ENCODE assay signal across 7 mouse cellular contexts in genomic region chr3:156559826-156560471, GRCm38 (mm10). TPM values are rescaled to one million over a fixed set of nuclear protein-coding genes. Genes with fewer than 3 reads are reported as not detected.
A peak's percentile ranks its signal among the peaks of the same experiment; 100 is the strongest.
DNase-seq lines count a peak whose midpoint lies in the region; ATAC-seq lines count a peak whose summit lies in the region.

No protein-coding gene starts in this region.

- peak overlapping the region; percentile 90 for H3K4me2 ChIP-seq in forebrain, embryonic 14.5 days (ENCODE audit: low read length)
- H3K4me2 ChIP-seq in midbrain, embryonic 11.5 days: peak overlapping the region; percentile 60

- H3K27me3 ChIP-seq in forebrain, embryonic 14.5 days (replicated peaks; ENCODE audit: control insufficient read depth, insufficient read depth, low read length): no peaks in the 10 kb centered on the region
- H3K27me3 ChIP-seq in midbrain, embryonic 11.5 days (ENCODE audit: control insufficient read depth, insufficient read depth, low read length): no peaks in the 10 kb centered on the region; the same call in 1 of the 2 replicates

- H3K36me3 ChIP-seq in forebrain, embryonic 14.5 days (ENCODE audit: control insufficient read depth, insufficient read depth, low read length): no peaks in the 10 kb centered on the region
- no peaks in the 10 kb centered on the region for H3K36me3 ChIP-seq in midbrain, embryonic 11.5 days (ENCODE audit: control insufficient read depth, insufficient read depth, low read length)

- DNase-seq in ES-CJ7 (ENCODE audit: low read depth, low spot score) (peak; percentile 11), NIH3T3 (ENCODE audit: low read depth) (peak; percentile 9)
- peak; percentile 74 for DNase-seq in forebrain, embryonic 14.5 days (ENCODE audit: low spot score)
- DNase-seq in layer of hippocampus, adult 11-12 months (ENCODE audit: low spot score): peak; percentile 36
- DNase-seq in midbrain, embryonic 11.5 days (ENCODE audit: low spot score, missing footprints): peak; percentile 91
- DNase-seq in testis, postnatal 10 days (ENCODE audit: low spot score): peak; percentile 42

- WGBS in forebrain, embryonic 14.5 days: under 1% methylated on average over 19 of the region's 19 CpGs
- WGBS in midbrain, embryonic 11.5 days: 3% methylated on average over 19 of the region's 19 CpGs

- H3K4me1 ChIP-seq in forebrain, embryonic 14.5 days (ENCODE audit: control insufficient read depth, insufficient read depth, low read length): peaks cover 7% of the 10 kb centered on the region; the same call in 1 of the 2 replicates
- peaks cover 11% of the 10 kb centered on the region for H3K4me1 ChIP-seq in midbrain, embryonic 11.5 days (ENCODE audit: control insufficient read depth, insufficient read depth, low read length)

- ATAC-seq in forebrain, embryonic 14.5 days: peak; percentile 14
- ATAC-seq in midbrain, embryonic 11.5 days (ENCODE audit: low FRiP score): no peak
- no peak for ATAC-seq in erythroid progenitor cell, adult 5-6 weeks (replicated peaks; ENCODE audit: low FRiP score, poor library complexity, severe bottlenecking)

- H3K9me3 ChIP-seq in forebrain, embryonic 14.5 days (replicated peaks; ENCODE audit: control insufficient read depth, low read length): no peaks in the 10 kb centered on the region
- H3K9me3 ChIP-seq in midbrain, embryonic 11.5 days (ENCODE audit: control insufficient read depth, low read length): no peaks in the 10 kb centered on the region

- peak overlapping the region; percentile 68 for H3K4me3 ChIP-seq in forebrain, embryonic 14.5 days (ENCODE audit: low read depth, low read length)
- peak overlapping the region; percentile 47 for H3K4me3 ChIP-seq in midbrain, embryonic 11.5 days (ENCODE audit: low read depth, low read length)

- H3K9ac ChIP-seq in forebrain, embryonic 14.5 days (ENCODE audit: low read length): peak overlapping the region; percentile 69
- H3K9ac ChIP-seq in midbrain, embryonic 11.5 days (ENCODE audit: low read length): peak overlapping the region; percentile 64

- peak overlapping the region; percentile 96 for H3K27ac ChIP-seq in forebrain, embryonic 14.5 days (ENCODE audit: low read depth, low read length)
- peak overlapping the region; percentile 69; the same call in 1 of the 2 replicates for H3K27ac ChIP-seq in midbrain, embryonic 11.5 days (ENCODE audit: low read depth, low read length)

RNA-seq across cellular contexts. Expression of gene Negr1, which starts 1.6 kb away (rescaled TPM):
- 28.3 and 35.2 TPM in 2 replicates for polyA plus RNA-seq in forebrain, embryonic 14.5 days (2014; fragmentation: Nextera tagmentation; extraction: Ambion mirVana)
- 4.1 and 4.4 TPM in 2 replicates for polyA plus RNA-seq in midbrain, embryonic 11.5 days (2014; fragmentation: Nextera tagmentation; extraction: Ambion mirVana)
- total RNA-seq in erythroid progenitor cell, adult 5-6 weeks (2015; ENCODE audit: low replicate concordance): not detected in 2 replicates
- total RNA-seq in erythroid progenitor cell, adult 5-6 weeks (2017; ENCODE audit: low replicate concordance): 0.61 TPM in 1 of 2 replicates, not detected in the other

Comparison
In these comparisons a context has a peak if more than half of its experiments do, and no peak if none do; other contexts are left out.
1. DNase-seq: peak in every context shown above with its lines; median percentile 91 in midbrain, embryonic 11.5 days; 74 in forebrain, embryonic 14.5 days; 42 in testis, postnatal 10 days; 36 in layer of hippocampus, adult 11-12 months; 11 in ES-CJ7; 9 in NIH3T3.